9 mouse cellular contexts compared by ENCODE assay signal in genomic region chr13:23426335-23426734, GRCm38 (mm10). TPM values are rescaled to one million over a fixed set of nuclear protein-coding genes. Genes with fewer than 3 reads are reported as not detected.
DNase-seq lines count a peak whose midpoint lies in the region; ATAC-seq and TF ChIP-seq lines count a peak whose summit lies in the region.
"Had no signal": no experiment of that assay in that cellular context is flagged by ENCODE, and none has a peak within 500 bp of the region (broad histone marks: within the 10 kb centered on the region; RNA-seq: fewer than 3 reads in every experiment).

No protein-coding gene starts in this region.

- intact Hi-C loops in gastrocnemius, postnatal 36 days (cut with DNase I) = loop anchor here (10.0 kb wide), 2 partner anchors 258 to 1712 kb away; partner anchors contain the start of genes Hist1h2ac, Hist1h2ai, Hist1h2bc and Hist1h2bl

- 11% methylated on average over 8 of the region's 8 CpGs for WGBS in hindbrain, embryonic 14.5 days
- 16% methylated on average over 8 of the region's 8 CpGs for WGBS in hindbrain, embryonic 16.5 days
- 6% methylated on average over 8 of the region's 8 CpGs for WGBS in limb, embryonic 10.5 days
- WGBS in kidney, embryonic 15.5 days = 16% methylated on average over 8 of the region's 8 CpGs

- H3K9me3 ChIP-seq in hindbrain, embryonic 14.5 days (ENCODE audit: control insufficient read depth, low read length) = no peaks in the 10 kb centered on the region
- H3K9me3 ChIP-seq in hindbrain, embryonic 16.5 days (ENCODE audit: control insufficient read depth, low read length) = no peaks in the 10 kb centered on the region
- H3K9me3 ChIP-seq in E14TG2a.4 (ENCODE audit: low read length) = no peaks in the 10 kb centered on the region
- no peaks in the 10 kb centered on the region for H3K9me3 ChIP-seq in limb, embryonic 10.5 days (replicated peaks)
- no peaks in the 10 kb centered on the region for H3K9me3 ChIP-seq in kidney, embryonic 15.5 days (replicated peaks)
- H3K9me3 ChIP-seq: neural tube, embryonic 12.5 days had no signal

- H3K9ac ChIP-seq in hindbrain, embryonic 14.5 days = no peak overlapping the region
- H3K9ac ChIP-seq in hindbrain, embryonic 16.5 days (ENCODE audit: low read depth, low read length) = no peak overlapping the region
- no peak overlapping the region for H3K9ac ChIP-seq in kidney, embryonic 15.5 days
- H3K9ac ChIP-seq: neural tube, embryonic 12.5 days had no signal

- DNase-seq in hindbrain, embryonic 14.5 days (ENCODE audit: low spot score) = peak; percentile 53
- DNase-seq in Muller cell, postnatal 12 days (ENCODE audit: inconsistent ontology term) = peak; percentile 53
- peak; percentile 66 for DNase-seq in limb, embryonic 10.5 days (ENCODE audit: low spot score)
- DNase-seq in gastrocnemius, postnatal 36 days = no peak

- no peak for ATAC-seq in hindbrain, embryonic 14.5 days (ENCODE audit: low FRiP score)
- ATAC-seq in hindbrain, embryonic 16.5 days = no peak
- no peak for ATAC-seq in kidney, embryonic 15.5 days (replicated peaks; ENCODE audit: low FRiP score)

- no peak overlapping the region for H3K4me3 ChIP-seq in hindbrain, embryonic 14.5 days (replicated peaks; ENCODE audit: low read length)
- H3K4me3 ChIP-seq in hindbrain, embryonic 16.5 days (ENCODE audit: low read length) = no peak overlapping the region
- peak overlapping the region; percentile 100 for H3K4me3 ChIP-seq in E14TG2a.4 (replicated peaks; ENCODE audit: low read length)
- H3K4me3 ChIP-seq in limb, embryonic 10.5 days = peak overlapping the region; percentile 28; the same call in 1 of the 2 replicates
- no peak overlapping the region for H3K4me3 ChIP-seq in kidney, embryonic 15.5 days (replicated peaks)
- H3K4me3 ChIP-seq: neural tube, embryonic 12.5 days had no signal

- H3K4me1 ChIP-seq in hindbrain, embryonic 14.5 days (replicated peaks; ENCODE audit: control insufficient read depth, insufficient read depth, low read length) = peaks cover 21% of the 10 kb centered on the region
- H3K4me1 ChIP-seq in hindbrain, embryonic 16.5 days (ENCODE audit: control insufficient read depth, insufficient read depth, low read depth, low read length) = peaks cover 21% of the 10 kb centered on the region
- H3K4me1 ChIP-seq in E14TG2a.4 (replicated peaks; ENCODE audit: low read depth, low read length) = peaks cover 63% of the 10 kb centered on the region
- peaks cover 23% of the 10 kb centered on the region for H3K4me1 ChIP-seq in limb, embryonic 10.5 days
- H3K4me1 ChIP-seq in kidney, embryonic 15.5 days = peaks cover 42% of the 10 kb centered on the region

- peaks cover 10% of the 10 kb centered on the region for H3K36me3 ChIP-seq in hindbrain, embryonic 14.5 days (replicated peaks; ENCODE audit: control insufficient read depth, insufficient read depth)
- H3K36me3 ChIP-seq in hindbrain, embryonic 16.5 days (ENCODE audit: control insufficient read depth, insufficient read depth, low read length) = peaks cover 9% of the 10 kb centered on the region
- H3K36me3 ChIP-seq in E14TG2a.4 (ENCODE audit: insufficient read depth, low read length) = peaks cover 15% of the 10 kb centered on the region
- H3K36me3 ChIP-seq in limb, embryonic 10.5 days = peaks cover 12% of the 10 kb centered on the region
- H3K36me3 ChIP-seq in kidney, embryonic 15.5 days = peaks cover 12% of the 10 kb centered on the region

- H3K27me3 ChIP-seq in hindbrain, embryonic 14.5 days (ENCODE audit: control insufficient read depth, insufficient read depth, low read length) = no peaks in the 10 kb centered on the region
- no peaks in the 10 kb centered on the region for H3K27me3 ChIP-seq in hindbrain, embryonic 16.5 days (replicated peaks; ENCODE audit: control insufficient read depth, insufficient read depth, low read length)
- no peaks in the 10 kb centered on the region for H3K27me3 ChIP-seq in E14TG2a.4 (ENCODE audit: insufficient read depth, low read length)
- H3K27me3 ChIP-seq in limb, embryonic 10.5 days (ENCODE audit: low read depth, poor library complexity, severe bottlenecking) = no peaks in the 10 kb centered on the region
- no peaks in the 10 kb centered on the region for H3K27me3 ChIP-seq in kidney, embryonic 15.5 days
- H3K27me3 ChIP-seq: neural tube, embryonic 12.5 days had no signal

- TF ChIP-seq CTCF in E14TG2a.4 (conservative IDR thresholded peaks at IDR 0.05; ENCODE audit: low read length) = no peak

- no peak overlapping the region; the same call in 1 of the 2 replicates for H3K4me2 ChIP-seq in hindbrain, embryonic 14.5 days (replicated peaks)
- H3K4me2 ChIP-seq in hindbrain, embryonic 16.5 days (ENCODE audit: low read length) = no peak overlapping the region
- H3K4me2 ChIP-seq in kidney, embryonic 15.5 days = no peak overlapping the region
- H3K4me2 ChIP-seq: neural tube, embryonic 12.5 days had no signal

- no peak overlapping the region for H3K27ac ChIP-seq in hindbrain, embryonic 14.5 days
- no peak overlapping the region for H3K27ac ChIP-seq in hindbrain, embryonic 16.5 days (ENCODE audit: low read depth, low read length)
- H3K27ac ChIP-seq in limb, embryonic 10.5 days = no peak overlapping the region
- no peak overlapping the region for H3K27ac ChIP-seq in kidney, embryonic 15.5 days
- H3K27ac ChIP-seq: neural tube, embryonic 12.5 days had no signal

RNA-seq across cellular contexts. Expression of gene Abt1, which starts 2.7 kb away (rescaled TPM):
- 8.5 and 8.9 TPM in 2 replicates for polyA plus RNA-seq in hindbrain, embryonic 14.5 days (2014; fragmentation: Nextera tagmentation; extraction: Ambion mirVana)
- 9.8 and 10.1 TPM in 2 replicates for polyA plus RNA-seq in hindbrain, embryonic 16.5 days (2015; fragmentation: Nextera tagmentation; extraction: Ambion mirVana)
- polyA plus RNA-seq in limb, embryonic 10.5 days (2016; fragmentation: Nextera tagmentation; extraction: Ambion mirVana) = 16.9 and 17.1 TPM in 2 replicates
- total RNA-seq in gastrocnemius, postnatal 36 days (2021) = 1 to 10 TPM; 3.2 to 3.3 TPM
- 13.5 and 13.7 TPM in 2 replicates for polyA plus RNA-seq in kidney, embryonic 15.5 days (2015; fragmentation: Nextera tagmentation; extraction: Ambion mirVana)

RNA-seq across cellular contexts. Expression of gene Btn1a1, which starts 39.4 kb away (rescaled TPM):
- polyA plus RNA-seq in hindbrain, embryonic 14.5 days (2014; fragmentation: Nextera tagmentation; extraction: Ambion mirVana) = 0.05 TPM in 1 of 2 replicates, not detected in the other
- polyA plus RNA-seq in hindbrain, embryonic 16.5 days (2015; fragmentation: Nextera tagmentation; extraction: Ambion mirVana) = 0.09 and 0.20 TPM in 2 replicates
- polyA plus RNA-seq in limb, embryonic 10.5 days (2016; fragmentation: Nextera tagmentation; extraction: Ambion mirVana) = 0.08 and 0.10 TPM in 2 replicates
- total RNA-seq in gastrocnemius, postnatal 36 days (2021) = not detected
- 0.08 and 0.12 TPM in 2 replicates for polyA plus RNA-seq in kidney, embryonic 15.5 days (2015; fragmentation: Nextera tagmentation; extraction: Ambion mirVana)
- total RNA-seq: common myeloid progenitor, adult 5-6 weeks had no signal
- polyA plus RNA-seq: neural tube, embryonic 12.5 days had no signal

RNA-seq across cellular contexts. Expression of gene Zfp322a, which starts 57.3 kb away (rescaled TPM):
- polyA plus RNA-seq in hindbrain, embryonic 14.5 days (2014; fragmentation: Nextera tagmentation; extraction: Ambion mirVana) = 48.8 and 52.0 TPM in 2 replicates
- polyA plus RNA-seq in hindbrain, embryonic 16.5 days (2015; fragmentation: Nextera tagmentation; extraction: Ambion mirVana) = 46.2 and 48.2 TPM in 2 replicates
- polyA plus RNA-seq in limb, embryonic 10.5 days (2016; fragmentation: Nextera tagmentation; extraction: Ambion mirVana) = 55.7 and 69.0 TPM in 2 replicates
- total RNA-seq in gastrocnemius, postnatal 36 days (2021) = 10 to 100 TPM in 1 of 2 experiments, 1 to 10 TPM in 1; 8.4 to 11.1 TPM
- 48.8 and 48.9 TPM in 2 replicates for polyA plus RNA-seq in kidney, embryonic 15.5 days (2015; fragmentation: Nextera tagmentation; extraction: Ambion mirVana)

Comparison
In these comparisons a context has a peak if more than half of its experiments do, and no peak if none do; other contexts are left out.
1. DNase-seq: peak in hindbrain, embryonic 14.5 days (single experiment), Muller cell, postnatal 12 days (single experiment) and limb, embryonic 10.5 days (single experiment); none in gastrocnemius, postnatal 36 days (0 of 2).
2. H3K4me3 ChIP-seq: peak in E14TG2a.4 (single experiment) and limb, embryonic 10.5 days (single experiment); none in hindbrain, embryonic 14.5 days (single experiment), hindbrain, embryonic 16.5 days (single experiment) and kidney, embryonic 15.5 days (single experiment).